In genomic region chr2:156732109-156732508, GRCm38 (mm10) we compare ENCODE assay signal across 8 mouse cellular contexts. TPM values are rescaled to one million over a fixed set of nuclear protein-coding genes. Genes with fewer than 3 reads are reported as not detected.
A peak's percentile ranks its signal among the peaks of the same experiment; 100 is the strongest.
DNase-seq lines count a peak whose midpoint lies in the region; ATAC-seq lines count a peak whose summit lies in the region.

No protein-coding gene starts in this region.

- DNase-seq in cerebellum, adult 9-11 months, result peak; percentile 56
- DNase-seq in cerebellum, adult 8-10 months, result no peak
- peak; percentile 46 for DNase-seq in ZHBTc4 (ENCODE audit: low read depth, low spot score)
- DNase-seq in gonadal fat pad, adult 2 months (ENCODE audit: low read depth), result peak; percentile 87
- DNase-seq in testis, postnatal 14 days (ENCODE audit: low spot score), result peak; percentile 58
- DNase-seq in MN1 (ENCODE audit: low spot score), result no peak

- peak overlapping the region; percentile 55; the same call in 1 of the 2 replicates for H3K27ac ChIP-seq in kidney, embryonic 16.5 days (ENCODE audit: low read length)
- no peak overlapping the region for H3K27ac ChIP-seq in lung, embryonic 15.5 days

- no peak overlapping the region for H3K4me3 ChIP-seq in kidney, embryonic 16.5 days (ENCODE audit: low read length)
- H3K4me3 ChIP-seq in lung, embryonic 15.5 days, result no peak overlapping the region

- WGBS in kidney, embryonic 16.5 days, result 60% methylated on average over 6 of the region's 6 CpGs
- WGBS in lung, embryonic 15.5 days, result 46% methylated on average over 6 of the region's 6 CpGs

- H3K36me3 ChIP-seq in kidney, embryonic 16.5 days (ENCODE audit: insufficient read depth, low read length), result no peaks in the 10 kb centered on the region
- no peaks in the 10 kb centered on the region for H3K36me3 ChIP-seq in lung, embryonic 15.5 days

- 0 out of 2 replicates have a peak overlapping the region, but pooled peaks have one; percentile 5 for H3K9ac ChIP-seq in kidney, embryonic 16.5 days (replicated peaks; ENCODE audit: low read length)
- H3K9ac ChIP-seq in lung, embryonic 15.5 days, result no peak overlapping the region

- peak; percentile 49 for ATAC-seq in kidney, embryonic 16.5 days (ENCODE audit: low FRiP score, low TSS enrichment)
- ATAC-seq in lung, embryonic 15.5 days (ENCODE audit: borderline replicate concordance, extremely low read depth, low FRiP score, low TSS enrichment), result peak; percentile 43

- no peaks in the 10 kb centered on the region for H3K9me3 ChIP-seq in kidney, embryonic 16.5 days (ENCODE audit: low read length)
- H3K9me3 ChIP-seq in lung, embryonic 15.5 days, result no peaks in the 10 kb centered on the region

- H3K4me1 ChIP-seq in kidney, embryonic 16.5 days (ENCODE audit: insufficient read depth, low read length), result peaks cover 29% of the 10 kb centered on the region
- H3K4me1 ChIP-seq in lung, embryonic 15.5 days, result peaks cover 51% of the 10 kb centered on the region

- H3K27me3 ChIP-seq in kidney, embryonic 16.5 days (ENCODE audit: insufficient read depth, low read length), result no peaks in the 10 kb centered on the region
- no peaks in the 10 kb centered on the region for H3K27me3 ChIP-seq in lung, embryonic 15.5 days

- H3K4me2 ChIP-seq in kidney, embryonic 16.5 days (replicated peaks; ENCODE audit: low read depth, low read length), result no peak overlapping the region
- no peak overlapping the region for H3K4me2 ChIP-seq in lung, embryonic 15.5 days

RNA-seq across cellular contexts. Expression of gene Myl9, which starts 43.1 kb away (rescaled TPM):
- 551 and 563 TPM in 2 replicates for polyA plus RNA-seq in gonadal fat pad, adult 2 months (2012; rRNA removed)
- polyA plus RNA-seq in kidney, embryonic 16.5 days (2015; fragmentation: Nextera tagmentation; extraction: Ambion mirVana), result 447 and 578 TPM in 2 replicates
- polyA plus RNA-seq in lung, embryonic 15.5 days (2015; fragmentation: Nextera tagmentation; extraction: Ambion mirVana), result 443 and 454 TPM in 2 replicates

Comparison
In these comparisons a context has a peak if more than half of its experiments do, and no peak if none do; other contexts are left out.
1. DNase-seq: peak in cerebellum, adult 9-11 months (single experiment), ZHBTc4 (single experiment), gonadal fat pad, adult 2 months (single experiment) and testis, postnatal 14 days (single experiment); none in cerebellum, adult 8-10 months (single experiment) and MN1 (single experiment).